Mouse (Mus musculus) hindbrain, embryonic 14.5 days (tissue): ENCODE measurements around the gene Rcor1. TPM values are rescaled to one million over a fixed set of nuclear protein-coding genes. Genes with fewer than 3 reads are reported as not detected.

Experiments
- ATAC-seq: fragments of 200-750 bp; cut with Nextera tagmentation; 2 replicates; pipeline ENCODE4 v1.8.0; 2017; ENCODE audit warnings: moderate number of reproducible peaks, mild to moderate bottlenecking, moderate TSS enrichment, moderate library complexity; ENCODE audit not compliant: low FRiP score
- DNase-seq: peaks from one replicate; pipeline ENCODE4 v3.0.0-alpha.2; 2015; ENCODE audit warnings: low spot score
- H3K27ac ChIP-seq: fragments of 300-500 bp; sonication (generic); 2 replicates; pipeline ENCODE4 v1.5.1; 2014; ENCODE audit warnings: mild to moderate bottlenecking, moderate library complexity
- H3K27me3 ChIP-seq: fragments of 300-500 bp; sonication (generic); 2 replicates; pipeline ENCODE4 v1.6.1; 2014; ENCODE audit warnings: mild to moderate bottlenecking, low read length, mixed read lengths; ENCODE audit not compliant: control insufficient read depth, insufficient read depth
- H3K36me3 ChIP-seq: fragments of 300-500 bp; sonication (generic); replicated peaks from 2 replicates; pipeline ENCODE4 v1.6.1; 2014; ENCODE audit not compliant: control insufficient read depth, insufficient read depth
- H3K4me1 ChIP-seq: fragments of 300-500 bp; sonication (generic); replicated peaks from 2 replicates; pipeline ENCODE4 v1.6.1; 2014; ENCODE audit warnings: antibody characterized with exemption, low read length, mixed read lengths; ENCODE audit not compliant: control insufficient read depth, insufficient read depth
- H3K4me2 ChIP-seq: fragments of 300-500 bp; sonication (generic); replicated peaks from 2 replicates; pipeline ENCODE4 v1.6.1; 2014; ENCODE audit warnings: mild to moderate bottlenecking, moderate library complexity
- H3K4me3 ChIP-seq: fragments of 300-500 bp; sonication (generic); replicated peaks from 2 replicates; pipeline ENCODE4 v1.5.1; 2014; ENCODE audit warnings: mild to moderate bottlenecking, low read length
- H3K9ac ChIP-seq: fragments of 300-500 bp; sonication (generic); 2 replicates; pipeline ENCODE4 v1.6.1; 2014
- H3K9me3 ChIP-seq: fragments of 300-500 bp; sonication (generic); 2 replicates; pipeline ENCODE4 v1.6.1; 2016; ENCODE audit warnings: low read length; ENCODE audit not compliant: control insufficient read depth
- WGBS: fragments of 180-500 bp; shearing (Covaris S2); extraction: QIAGEN DNeasy Blood & Tissue Kit; methylation state at CpG from one replicate; pipeline ENCODE4 v1.1.7; 2014; 5-methylcytosine and 5-hydroxymethylcytosine counted together
- polyA plus RNA-seq: library from polyadenylated mRNA; unstranded; fragments of >200 nt; fragmentation: Nextera tagmentation; extraction: Ambion mirVana; gene quantifications from 2 replicates; pipeline ENCODE4 v1.2.1, GENCODE M21; 2014

Gene Rcor1
- polyA plus RNA-seq, 1 experiment from 2014 or later, result 6.8 TPM

DNA sequence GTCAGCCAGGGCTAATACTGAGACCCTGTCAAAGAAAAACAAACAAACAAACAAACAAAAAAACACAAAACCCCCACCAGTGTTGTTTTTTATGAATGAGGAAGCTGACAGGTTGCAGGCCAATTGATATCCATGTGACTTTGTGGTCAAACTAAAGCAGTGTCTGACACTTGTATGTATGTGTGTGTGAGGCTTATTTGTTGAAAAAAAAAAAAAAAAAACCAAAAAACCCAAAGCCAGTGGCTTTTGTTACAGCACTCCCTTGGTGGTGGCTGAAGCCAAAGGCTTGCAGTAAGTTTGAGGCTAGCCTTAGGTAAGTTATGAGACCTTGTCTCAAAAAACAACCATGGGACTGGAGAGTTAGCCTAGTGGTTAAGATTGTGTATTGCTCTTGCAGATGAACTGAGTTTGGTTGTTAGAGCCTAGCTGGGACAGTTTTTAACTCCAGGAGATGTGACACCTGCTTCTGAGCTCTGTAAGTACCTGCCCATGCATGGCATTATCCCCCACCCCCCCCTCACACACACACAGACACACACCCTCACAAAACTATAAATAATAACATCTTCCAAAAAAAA, 2.9 kb upstream of the Rcor1 start:
- H3K27ac ChIP-seq, result no peak overlapping the region
- DNase-seq (no peak), ATAC-seq (no peak)
- H3K9ac ChIP-seq, result no peak overlapping the region
- H3K27me3 ChIP-seq, result no peaks in the 10 kb centered on the region
- no peaks in the 10 kb centered on the region for H3K36me3 ChIP-seq
- H3K4me1 ChIP-seq, result peaks cover 20% of the 10 kb centered on the region
- H3K9me3 ChIP-seq, result no peaks in the 10 kb centered on the region
- no peak overlapping the region for H3K4me2 ChIP-seq
- H3K4me3 ChIP-seq, result no peak overlapping the region

DNA sequence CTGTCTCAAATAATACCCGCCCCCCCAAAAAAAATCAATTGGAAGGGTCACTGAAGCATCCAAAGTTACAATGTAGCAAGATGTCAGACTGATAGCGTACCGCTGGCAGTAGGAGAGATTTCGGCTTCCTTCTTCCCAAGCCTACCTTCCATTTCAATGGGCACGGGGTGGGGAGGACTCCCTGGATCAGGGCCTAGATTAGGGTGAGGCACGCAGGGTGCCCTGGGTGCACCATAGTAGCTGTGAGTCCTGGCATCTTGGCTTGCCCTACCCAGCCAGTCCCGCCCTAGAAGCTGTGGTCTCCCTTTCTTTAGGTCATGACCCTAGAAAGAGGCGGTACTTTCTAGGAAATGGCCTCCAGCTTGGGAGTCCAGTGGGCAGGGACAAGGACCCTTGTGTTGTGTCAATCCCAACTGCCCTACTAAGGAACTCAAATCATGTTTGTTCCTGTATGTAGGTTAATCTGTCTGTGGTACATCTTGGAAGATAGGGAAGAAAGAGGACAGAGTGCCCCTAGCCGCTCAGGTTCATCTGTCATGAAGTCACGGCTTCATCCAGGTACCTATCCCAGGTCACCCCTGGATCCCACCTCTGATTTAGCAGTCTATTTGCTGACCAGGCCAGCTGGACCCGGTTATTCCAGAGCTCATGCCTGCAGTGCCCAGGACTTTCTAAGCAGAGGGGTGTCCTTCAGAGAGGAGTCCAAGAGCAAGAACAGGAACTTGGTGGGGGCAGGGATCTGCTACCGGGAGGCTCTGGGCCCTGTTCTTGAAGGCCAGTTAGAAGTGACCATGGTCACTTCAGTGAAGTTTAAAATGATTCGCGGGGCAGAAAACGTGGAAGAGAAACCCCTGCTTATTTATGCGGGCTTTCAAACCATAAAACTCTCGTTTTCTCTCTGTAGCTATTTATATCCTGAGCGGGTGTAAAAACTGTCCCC, 1.6 kb upstream of the Rcor1 start:
- Histone ChIP-seq H3K4me2 (peak overlapping the region; percentile 90), H3K4me3 (peak overlapping the region; percentile 97), H3K4me1 (peaks cover 24% of the 10 kb centered on the region), H3K9me3 (no peaks in the 10 kb centered on the region), H3K9ac (peak overlapping the region; percentile 82), H3K36me3 (no peaks in the 10 kb centered on the region), H3K27ac (peak overlapping the region; percentile 99), H3K27me3 (no peaks in the 10 kb centered on the region)
- ATAC-seq (no peak), DNase-seq (peak; percentile 31)
- 59% methylated on average over 18 of the region's 18 CpGs for WGBS

DNA sequence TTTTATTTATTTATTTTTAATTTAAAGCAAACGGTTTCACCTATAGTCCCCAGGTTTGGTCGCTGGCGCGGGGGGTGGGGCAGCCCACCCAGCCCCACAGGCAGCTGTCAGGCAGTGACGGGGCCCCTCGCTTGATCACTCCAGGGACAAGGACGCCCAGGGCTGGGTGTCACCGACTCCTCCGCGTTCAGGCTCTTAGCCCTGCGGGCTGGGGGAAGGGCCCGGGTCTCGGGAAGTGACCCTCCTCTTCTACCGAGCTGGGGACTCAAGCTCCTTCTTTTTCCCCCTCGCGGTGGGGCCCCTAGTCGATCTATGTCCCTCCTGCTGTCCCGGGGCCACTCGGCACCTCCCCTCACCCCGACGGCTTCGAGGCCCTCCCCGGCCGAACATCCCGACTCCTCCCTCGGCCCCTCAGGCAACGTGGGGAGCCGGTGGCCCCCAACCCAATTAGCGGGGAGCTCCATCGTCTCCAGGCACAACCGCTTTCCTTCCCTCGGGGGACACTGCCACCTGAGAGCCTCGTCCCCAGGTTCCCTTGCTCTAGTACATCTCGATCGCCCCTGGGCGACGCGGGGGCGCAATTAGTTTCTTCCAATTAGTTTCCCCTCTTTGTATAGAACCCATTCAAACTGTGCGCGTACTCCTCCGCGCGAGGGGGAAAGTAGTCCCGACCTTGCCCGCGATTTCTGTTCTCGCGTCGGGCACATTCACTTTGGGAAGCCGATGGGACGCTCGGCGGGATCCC, 748 bp upstream of the Rcor1 start:
- H3K27ac ChIP-seq, result peak overlapping the region; percentile 99
- H3K4me3 ChIP-seq, result peak overlapping the region; percentile 97
- DNase-seq (peak; percentile 85), ATAC-seq (peak; percentile 68)
- H3K4me1 ChIP-seq, result peaks cover 24% of the 10 kb centered on the region
- 0 out of 2 replicates have a peak, but pooled peaks cover under 1% of the 10 kb centered on the region for H3K36me3 ChIP-seq
- under 1% methylated on average over 51 of the region's 54 CpGs for whole genome bisulfite sequencing
- H3K4me2 ChIP-seq, result peak overlapping the region; percentile 90
- no peaks in the 10 kb centered on the region for H3K27me3 ChIP-seq
- peak overlapping the region; percentile 82 for H3K9ac ChIP-seq
- H3K9me3 ChIP-seq, result no peaks in the 10 kb centered on the region

DNA sequence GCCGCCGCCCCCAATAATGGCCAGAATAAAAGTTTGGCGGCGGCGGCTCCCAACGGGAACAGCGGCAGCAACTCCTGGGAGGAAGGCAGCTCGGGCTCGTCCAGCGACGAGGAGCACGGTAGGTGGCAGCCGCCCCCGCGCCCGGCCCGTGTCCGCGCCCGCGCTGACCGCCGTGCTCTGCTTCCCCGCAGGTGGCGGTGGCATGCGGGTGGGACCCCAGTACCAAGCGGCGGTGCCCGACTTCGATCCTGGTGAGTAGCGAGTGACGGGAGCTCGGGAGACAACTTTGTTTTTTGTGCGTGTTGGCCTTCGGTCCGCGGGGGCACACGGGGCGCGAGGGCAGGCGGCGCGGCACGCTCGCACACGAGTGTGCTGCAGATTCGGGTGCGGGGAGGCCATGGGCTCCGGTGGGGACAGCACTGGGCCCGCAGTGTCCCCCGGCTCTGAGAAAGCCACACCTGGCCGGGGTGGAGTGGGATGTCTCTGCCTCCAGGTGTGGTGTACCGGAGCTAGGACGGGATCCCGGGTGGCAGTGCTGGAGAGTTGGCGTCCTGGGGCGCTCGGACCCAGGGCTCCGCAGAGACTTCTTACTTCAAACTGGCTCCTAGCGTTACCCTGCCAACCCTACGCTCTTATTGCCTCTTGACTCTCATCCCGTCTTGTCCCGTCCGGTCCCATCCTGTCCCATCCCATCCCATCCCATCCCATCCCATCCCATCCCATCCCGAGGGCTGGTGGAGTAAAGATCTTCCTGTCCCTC, 800 bp downstream of the Rcor1 start:
- H3K27ac ChIP-seq, result peak overlapping the region; percentile 93
- DNase-seq (no peak), ATAC-seq (no peak)
- peak overlapping the region; percentile 91 for H3K9ac ChIP-seq
- no peaks in the 10 kb centered on the region for H3K9me3 ChIP-seq
- peak overlapping the region; percentile 97 for H3K4me3 ChIP-seq
- H3K27me3 ChIP-seq, result no peaks in the 10 kb centered on the region
- H3K36me3 ChIP-seq, result 0 out of 2 replicates have a peak, but pooled peaks cover 5% of the 10 kb centered on the region
- H3K4me2 ChIP-seq, result peak overlapping the region; percentile 98
- WGBS, result under 1% methylated on average over 53 of the region's 65 CpGs
- peaks cover 24% of the 10 kb centered on the region for H3K4me1 ChIP-seq

DNA sequence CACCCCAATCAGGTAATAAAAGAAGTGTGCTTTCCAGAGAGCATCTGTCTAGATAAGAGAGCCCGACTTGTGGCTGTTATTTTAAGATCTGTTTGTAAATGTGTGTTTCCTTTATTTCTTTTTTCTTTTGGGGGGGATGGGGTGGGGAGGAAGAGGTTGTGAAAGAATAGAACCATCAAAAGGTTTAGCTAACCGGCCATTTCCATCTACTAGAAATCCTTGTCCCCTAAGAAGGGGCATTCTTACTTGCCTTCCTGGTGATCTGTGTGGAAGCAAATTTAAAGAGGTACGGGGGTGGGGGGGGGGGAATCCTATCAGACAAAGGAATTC, 1.3 kb downstream of the Rcor1 start:
- ATAC-seq, result no peak
- H3K4me3 ChIP-seq, result peak overlapping the region; percentile 97
- no peaks in the 10 kb centered on the region for H3K27me3 ChIP-seq
- 0 out of 2 replicates have a peak, but pooled peaks cover 5% of the 10 kb centered on the region for H3K36me3 ChIP-seq
- H3K4me1 ChIP-seq, result peaks cover 24% of the 10 kb centered on the region
- WGBS, result 6% methylated on average over 3 of the region's 3 CpGs
- H3K27ac ChIP-seq, result no peak overlapping the region
- H3K9ac ChIP-seq, result peak overlapping the region; percentile 91
- H3K9me3 ChIP-seq, result no peaks in the 10 kb centered on the region
- DNase-seq, result no peak
- H3K4me2 ChIP-seq, result peak overlapping the region; percentile 98

DNA sequence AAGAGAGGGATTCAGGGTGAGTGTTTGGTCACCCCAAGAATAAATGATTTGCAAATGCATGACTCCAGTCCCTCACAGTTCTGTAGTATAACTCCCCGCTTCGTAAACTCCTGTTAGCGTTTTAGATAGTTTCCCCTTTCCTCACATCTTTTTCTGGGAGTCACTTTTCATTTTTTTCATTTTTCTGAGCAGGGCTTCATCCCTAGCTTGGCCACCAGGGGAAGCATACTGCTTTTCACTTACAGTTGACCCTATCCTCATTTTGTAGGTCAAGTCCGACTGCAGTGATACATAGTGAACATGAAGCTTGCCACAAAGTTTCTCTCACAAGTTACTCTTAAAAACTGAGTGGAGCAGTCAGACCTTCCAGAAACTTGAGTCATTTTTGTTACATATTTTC, 2.0 kb downstream of the Rcor1 start:
- Histone ChIP-seq H3K9ac (peak overlapping the region; percentile 91; the same call in 1 of the 2 replicates), H3K4me2 (peak overlapping the region; percentile 98), H3K27me3 (no peaks in the 10 kb centered on the region), H3K4me1 (peaks cover 24% of the 10 kb centered on the region), H3K36me3 (0 out of 2 replicates have a peak, but pooled peaks cover 5% of the 10 kb centered on the region), H3K4me3 (peak overlapping the region; percentile 97), H3K27ac (no peak overlapping the region), H3K9me3 (no peaks in the 10 kb centered on the region)
- no peak for ATAC-seq
- DNase-seq, result peak; percentile 54
- 49% methylated on average over 4 of the region's 4 CpGs for WGBS

DNA sequence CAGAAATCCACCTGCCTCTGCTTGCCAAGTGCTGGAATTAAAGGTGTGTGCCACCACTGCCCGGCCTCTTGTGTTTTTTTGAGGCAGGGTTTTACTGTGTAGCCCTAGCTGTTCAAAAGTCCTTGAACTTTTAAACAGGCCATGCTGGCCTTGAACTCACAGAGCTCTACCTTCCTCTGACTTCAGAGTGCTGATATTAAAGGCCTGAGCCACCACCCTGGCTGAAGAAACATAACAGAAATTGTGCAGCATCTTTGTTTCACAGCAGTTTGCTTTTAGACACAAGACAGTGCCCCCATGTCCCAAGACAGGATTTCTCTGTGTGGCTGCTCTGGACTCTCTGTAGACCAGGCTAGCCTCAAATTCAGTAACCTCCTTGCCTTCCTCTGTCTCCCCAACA, 3.2 kb downstream of the Rcor1 start:
- WGBS, result 100% methylated on average over 1 of the region's 1 CpGs
- DNase-seq, result no peak
- Histone ChIP-seq H3K4me3 (no peak overlapping the region), H3K9me3 (no peaks in the 10 kb centered on the region), H3K36me3 (0 out of 2 replicates have a peak, but pooled peaks cover 5% of the 10 kb centered on the region), H3K27ac (no peak overlapping the region), H3K9ac (no peak overlapping the region), H3K4me1 (peaks cover 24% of the 10 kb centered on the region), H3K27me3 (no peaks in the 10 kb centered on the region), H3K4me2 (no peak overlapping the region)
- no peak for ATAC-seq

DNA sequence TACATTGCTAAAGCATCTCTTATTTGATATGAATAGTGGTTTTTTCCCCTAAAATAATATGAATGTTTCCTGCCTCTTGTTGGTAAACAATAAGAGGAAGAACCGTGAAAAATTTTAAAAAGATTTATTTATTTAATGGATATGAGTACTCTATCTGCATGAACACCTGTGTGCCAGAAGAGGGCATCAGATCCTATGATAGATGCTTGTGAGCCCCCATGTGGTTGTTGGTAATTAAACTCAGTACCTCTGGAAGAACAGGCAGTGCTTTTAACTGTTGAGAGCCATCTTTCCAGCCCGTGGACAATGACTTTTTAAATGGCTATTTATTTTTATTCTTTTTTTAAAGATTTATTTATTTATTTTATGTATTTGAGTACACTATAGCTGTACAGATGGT, 5.7 kb downstream of the Rcor1 start:
- ATAC-seq (no peak), DNase-seq (no peak)
- WGBS, result 92% methylated on average over 2 of the region's 2 CpGs
- Histone ChIP-seq H3K36me3 (0 out of 2 replicates have a peak, but pooled peaks cover 5% of the 10 kb centered on the region), H3K4me1 (peaks cover 15% of the 10 kb centered on the region), H3K9me3 (no peaks in the 10 kb centered on the region), H3K27ac (no peak overlapping the region), H3K27me3 (no peaks in the 10 kb centered on the region), H3K4me3 (no peak overlapping the region), H3K9ac (no peak overlapping the region), H3K4me2 (no peak overlapping the region)
